Mouse (Mus musculus) megakaryocyte, embryonic 14.5 days (primary cell): ENCODE measurements around the gene Mlst8. TPM values are rescaled to one million over a fixed set of nuclear protein-coding genes. Genes with fewer than 3 reads are reported as not detected.
"Not testable (repeated sequence)": the region's sequence is repeated elsewhere in the genome, so short reads cannot be mapped to it uniquely, and the experiment has no call there.

Experiments
- H3K27me3 ChIP-seq: replicated peaks from 2 replicates; pipeline ENCODE3; 2012; ENCODE audit warnings: inconsistent platforms
- H3K36me3 ChIP-seq: replicated peaks from 2 replicates; pipeline ENCODE3; 2012; ENCODE audit warnings: low read length, inconsistent platforms, mixed read lengths
- H3K4me1 ChIP-seq: 2 replicates; pipeline ENCODE4 v1.6.1; 2012; ENCODE audit warnings: inconsistent platforms
- H3K4me3 ChIP-seq: replicated peaks from 2 replicates; pipeline ENCODE3; 2012; ENCODE audit warnings: moderate library complexity, mild to moderate bottlenecking, inconsistent platforms
- H3K9me3 ChIP-seq: 2 replicates; pipeline ENCODE4 v1.6.1; 2012; ENCODE audit warnings: inconsistent platforms
- FLI1 ChIP-seq: IDR thresholded peaks from 2 replicates; pipeline ENCODE4 v1.6.1; 2012; ENCODE audit warnings: low read length, inconsistent platforms, mixed read lengths
- GATA1 ChIP-seq: IDR thresholded peaks from 3 replicates; pipeline ENCODE4 v1.6.1; 2012; ENCODE audit warnings: mixed read lengths, low read length, inconsistent platforms, borderline replicate concordance
- polyA plus RNA-seq: library from polyadenylated mRNA; stranded (reverse); fragments of >175 nt; gene quantifications from 2 replicates; pipeline ENCODE4 v1.2.3, GENCODE M21; 2012; ENCODE audit warnings: low replicate concordance; ENCODE audit not compliant: insufficient read depth

The Mlst8 gene
- polyA plus RNA-seq, 1 experiment = 2.3 TPM

- Histone ChIP-seq H3K9me3 (no peaks in the 10 kb centered on the region), H3K36me3 (peaks cover 90% of the 10 kb centered on the region), H3K4me1 (no peaks in the 10 kb centered on the region), H3K4me3 (no peak overlapping the region), H3K27me3 (no peaks in the 10 kb centered on the region)
- TF ChIP-seq GATA1 = no peak
- no peak for TF ChIP-seq FLI1
Measured at GRCm38 (mm10) chr17:24437016-24437415, 41.9 kb downstream of the Mlst8 start.

GRCm38 (mm10) chr17:24429201-24429983 lies 49.5 kb downstream of the Mlst8 start:
- no peaks in the 10 kb centered on the region for H3K9me3 ChIP-seq
- H3K4me1 ChIP-seq = peaks cover 26% of the 10 kb centered on the region
- H3K4me3 ChIP-seq = no peak overlapping the region
- TF ChIP-seq FLI1 (no peak), GATA1 (no peak)
- no peaks in the 10 kb centered on the region for H3K27me3 ChIP-seq
- H3K36me3 ChIP-seq = peaks cover 50% of the 10 kb centered on the region

GRCm38 (mm10) chr17:24427170-24427557 lies 51.7 kb downstream of the Mlst8 start:
- peaks cover 26% of the 10 kb centered on the region for H3K4me1 ChIP-seq
- H3K36me3 ChIP-seq = peaks cover 52% of the 10 kb centered on the region

GRCm38 (mm10) chr17:24426471-24427169 lies 52.3 kb downstream of the Mlst8 start, which contains the start of gene Eci1:
Eci1 (plus strand) TSS chr17:24426641.
- H3K4me1 ChIP-seq = peaks cover 26% of the 10 kb centered on the region
- H3K4me3 ChIP-seq = peak within 1 kb of the TSS; percentile 98
- H3K36me3 ChIP-seq = peaks cover 54% of the 10 kb centered on the region
- TF ChIP-seq FLI1 (no peak), GATA1 (no peak)
- no peaks in the 10 kb centered on the region for H3K9me3 ChIP-seq
- H3K27me3 ChIP-seq = no peaks in the 10 kb centered on the region

More at GRCm38 (mm10) chr17:24427170-24427557, 51.7 kb downstream of the Mlst8 start:
- no peak for TF ChIP-seq FLI1
- no peak for TF ChIP-seq GATA1
- Histone ChIP-seq H3K4me3 (peak overlapping the region; percentile 98), H3K9me3 (no peaks in the 10 kb centered on the region), H3K27me3 (no peaks in the 10 kb centered on the region)

- TF ChIP-seq GATA1 (no peak), FLI1 (no peak)
Measured at GRCm38 (mm10) chr17:24425905-24426304, 53.0 kb downstream of the Mlst8 start.

GRCm38 (mm10) chr17:24425326-24425725 lies 53.6 kb downstream of the Mlst8 start:
- Histone ChIP-seq H3K4me1 (peaks cover 19% of the 10 kb centered on the region), H3K36me3 (peaks cover 63% of the 10 kb centered on the region)
- H3K27me3 ChIP-seq, H3K4me3 ChIP-seq, H3K9me3 ChIP-seq: not testable (repeated sequence)

More at GRCm38 (mm10) chr17:24425905-24426304, 53.0 kb downstream of the Mlst8 start:
- Histone ChIP-seq H3K4me1 (peaks cover 25% of the 10 kb centered on the region), H3K4me3 (peak overlapping the region; percentile 80), H3K36me3 (peaks cover 60% of the 10 kb centered on the region), H3K9me3 (no peaks in the 10 kb centered on the region), H3K27me3 (no peaks in the 10 kb centered on the region)

GRCm38 (mm10) chr17:24424489-24424888 lies 54.4 kb downstream of the Mlst8 start:
- H3K36me3 ChIP-seq = peaks cover 64% of the 10 kb centered on the region
- TF ChIP-seq FLI1 (no peak), GATA1 (no peak)
- no peaks in the 10 kb centered on the region for H3K9me3 ChIP-seq
- H3K4me3 ChIP-seq = no peak overlapping the region
- H3K4me1 ChIP-seq = peaks cover 16% of the 10 kb centered on the region
- H3K27me3 ChIP-seq = no peaks in the 10 kb centered on the region

Other genes starting within 250 kb of the Mlst8 start
- 14.9 and 32.9 TPM in 2 replicates for gene Ccnf, start 227.6 kb downstream of the Mlst8 start, polyA plus RNA-seq
- gene Abca17, start 128.0 kb downstream of the Mlst8 start, polyA plus RNA-seq = not detected in 2 replicates
- gene Abca3, start 127.1 kb downstream of the Mlst8 start, polyA plus RNA-seq = 1.9 and 7.6 TPM in 2 replicates
- 183 and 234 TPM in 2 replicates for gene Rnps1, start 64.5 kb downstream of the Mlst8 start, polyA plus RNA-seq
- 11.7 and 67.7 TPM in 2 replicates for gene Eci1, start 52.4 kb downstream of the Mlst8 start, polyA plus RNA-seq
- not detected in 2 replicates for gene Dnase1l2, start 36.0 kb downstream of the Mlst8 start, polyA plus RNA-seq
- gene E4f1, start 8.8 kb downstream of the Mlst8 start, polyA plus RNA-seq = 9.7 and 18.7 TPM in 2 replicates
- gene Pgp, start 8.7 kb downstream of the Mlst8 start, polyA plus RNA-seq = 48.8 and 102 TPM in 2 replicates
- not detected in 2 replicates for gene Bricd5, start 5.2 kb downstream of the Mlst8 start, polyA plus RNA-seq
- not detected in 2 replicates for gene Caskin1, start 9.5 kb upstream of the Mlst8 start, polyA plus RNA-seq
- 122 and 123 TPM in 2 replicates for gene Traf7, start 48.9 kb upstream of the Mlst8 start, polyA plus RNA-seq
- not detected in 2 replicates for gene Rab26, start 55.1 kb upstream of the Mlst8 start, polyA plus RNA-seq
- gene Pkd1, start 70.8 kb upstream of the Mlst8 start, polyA plus RNA-seq = 3.5 and 5.6 TPM in 2 replicates
- gene Tsc2, start 153.6 kb upstream of the Mlst8 start, polyA plus RNA-seq = 26.7 and 30.6 TPM in 2 replicates
- 8.2 TPM in 1 of 2 replicates, not detected in the other for gene Nthl1, start 153.6 kb upstream of the Mlst8 start, polyA plus RNA-seq
- 0.85 TPM in 1 of 2 replicates, not detected in the other for gene Slc9a3r2, start 171.2 kb upstream of the Mlst8 start, polyA plus RNA-seq
- 1.1 TPM in 1 of 2 replicates, not detected in the other for gene Npw, start 179.4 kb upstream of the Mlst8 start, polyA plus RNA-seq
- gene Zfp598, start 190.6 kb upstream of the Mlst8 start, polyA plus RNA-seq = 45.3 and 55.8 TPM in 2 replicates
- 0.04 TPM in 1 of 2 replicates, not detected in the other for gene Syngr3, start 210.9 kb upstream of the Mlst8 start, polyA plus RNA-seq
- 47.3 and 53.9 TPM in 2 replicates for gene Gfer, start 217.1 kb upstream of the Mlst8 start, polyA plus RNA-seq
- gene Noxo1, start 217.2 kb upstream of the Mlst8 start, polyA plus RNA-seq = 1.5 and 2.1 TPM in 2 replicates
- gene Tbl3, start 228.6 kb upstream of the Mlst8 start, polyA plus RNA-seq = 16.6 and 17.1 TPM in 2 replicates
- 0.74 TPM in 1 of 2 replicates, not detected in the other for gene Rnf151, start 239.0 kb upstream of the Mlst8 start, polyA plus RNA-seq
- gene Rps2, start 239.0 kb upstream of the Mlst8 start, polyA plus RNA-seq = 653 and 1,069 TPM in 2 replicates
- gene Ndufb10, start 245.4 kb upstream of the Mlst8 start, polyA plus RNA-seq = 519 and 729 TPM in 2 replicates
- 0.35 TPM in 1 of 2 replicates, not detected in the other for gene Rpl3l, start 248.7 kb upstream of the Mlst8 start, polyA plus RNA-seq